Mouse (Mus musculus): ENCODE measurements around the gene Ndufaf3. TPM values are rescaled to one million over a fixed set of nuclear protein-coding genes. Genes with fewer than 3 reads are reported as not detected.
A peak's percentile ranks its signal among the peaks of the same experiment; 100 is the strongest.

The Ndufaf3 gene
- polyA plus RNA-seq, 2 experiments = 23.1 to 42.7 TPM

GRCm38 (mm10) chr9:108571401-108571973, 4.3 kb upstream of the Ndufaf3 start:
- Histone ChIP-seq H3K9ac (ENCODE audit: low read depth, low read length, severe bottlenecking) (no peak overlapping the region), H3K4me1 (ENCODE audit: control insufficient read depth, insufficient read depth, low read length) (peaks cover 12% of the 10 kb centered on the region), H3K4me2 (replicated peaks; ENCODE audit: low read depth, low read length, severe bottlenecking) (no peak overlapping the region), H3K9me3 (ENCODE audit: control insufficient read depth, low read length) (no peaks in the 10 kb centered on the region), H3K36me3 (ENCODE audit: control insufficient read depth, insufficient read depth, low read length) (peaks cover 53% of the 10 kb centered on the region), H3K27ac (replicated peaks; ENCODE audit: low read depth, low read length) (no peak overlapping the region), H3K27me3 (ENCODE audit: control insufficient read depth, insufficient read depth, low read length) (no peaks in the 10 kb centered on the region), H3K4me3 (replicated peaks; ENCODE audit: low read length) (no peak overlapping the region)
- DNase-seq (ENCODE audit: low spot score) (no peak), ATAC-seq (ENCODE audit: low FRiP score, low read depth) (no peak)
- WGBS = 92% methylated on average over 15 of the region's 16 CpGs
- TF ChIP-seq POLR2A (IDR thresholded peaks at IDR 0.05; ENCODE audit: borderline replicate concordance, extremely low read depth, insufficient read depth, insufficient read length) = no peak

- WGBS = 2% methylated on average over 35 of the region's 40 CpGs
- Histone ChIP-seq H3K4me2 (replicated peaks; ENCODE audit: low read depth, low read length, severe bottlenecking) (peak overlapping the region; percentile 99), H3K4me3 (replicated peaks; ENCODE audit: low read length) (peak overlapping the region; percentile 62), H3K9ac (ENCODE audit: low read depth, low read length, severe bottlenecking) (peak overlapping the region; percentile 63), H3K27ac (replicated peaks; ENCODE audit: low read depth, low read length) (peak overlapping the region; percentile 67; the same call in 1 of the 2 replicates), H3K9me3 (ENCODE audit: control insufficient read depth, low read length) (no peaks in the 10 kb centered on the region), H3K36me3 (ENCODE audit: control insufficient read depth, insufficient read depth, low read length) (peaks cover 48% of the 10 kb centered on the region), H3K4me1 (ENCODE audit: control insufficient read depth, insufficient read depth, low read length) (peaks cover 16% of the 10 kb centered on the region), H3K27me3 (ENCODE audit: control insufficient read depth, insufficient read depth, low read length) (no peaks in the 10 kb centered on the region)
- TF ChIP-seq POLR2A (IDR thresholded peaks at IDR 0.05; ENCODE audit: borderline replicate concordance, extremely low read depth, insufficient read depth, insufficient read length) = no peak
- ATAC-seq (ENCODE audit: low FRiP score, low read depth) = no peak
- peak; percentile 84 for DNase-seq (ENCODE audit: low spot score)
Observed at GRCm38 (mm10) chr9:108570207-108570896, 3.1 kb upstream of the Ndufaf3 start.

- peak within 1 kb of the TSS; percentile 99 for H3K4me2 ChIP-seq (replicated peaks; ENCODE audit: low read depth, low read length, severe bottlenecking)
- H3K27ac ChIP-seq (replicated peaks; ENCODE audit: low read depth, low read length) = peak within 1 kb of the TSS; percentile 67; the same call in 1 of the 2 replicates
- H3K27me3 ChIP-seq (ENCODE audit: control insufficient read depth, insufficient read depth, low read length) = no peaks in the 10 kb centered on the region
- H3K9ac ChIP-seq (ENCODE audit: low read depth, low read length, severe bottlenecking) = peak within 1 kb of the TSS; percentile 63
- peak within 1 kb of the TSS; percentile 62 for H3K4me3 ChIP-seq (replicated peaks; ENCODE audit: low read length)
- H3K4me1 ChIP-seq (ENCODE audit: control insufficient read depth, insufficient read depth, low read length) = peaks cover 16% of the 10 kb centered on the region
- WGBS = 7% methylated on average over 35 of the region's 42 CpGs
- H3K36me3 ChIP-seq (ENCODE audit: control insufficient read depth, insufficient read depth, low read length) = peaks cover 48% of the 10 kb centered on the region
- ATAC-seq (ENCODE audit: low FRiP score, low read depth) = peak; percentile 70
- H3K9me3 ChIP-seq (ENCODE audit: control insufficient read depth, low read length) = no peaks in the 10 kb centered on the region
- TF ChIP-seq POLR2A (IDR thresholded peaks at IDR 0.05; ENCODE audit: borderline replicate concordance, extremely low read depth, insufficient read depth, insufficient read length) = no peak
- DNase-seq (ENCODE audit: low spot score) = peak; percentile 97
Observed at GRCm38 (mm10) chr9:108569381-108570206, 2.4 kb upstream of the Ndufaf3 start, which contains the start of gene Dalrd3. Dalrd3 (plus strand) TSS chr9:108569886.

GRCm38 (mm10) chr9:108568511-108568921, 1.3 kb upstream of the Ndufaf3 start:
- H3K9me3 ChIP-seq (ENCODE audit: control insufficient read depth, low read length) = no peaks in the 10 kb centered on the region
- H3K9ac ChIP-seq (ENCODE audit: low read depth, low read length, severe bottlenecking) = peak overlapping the region; percentile 74; the same call in 1 of the 2 replicates
- H3K27me3 ChIP-seq (ENCODE audit: control insufficient read depth, insufficient read depth, low read length) = no peaks in the 10 kb centered on the region
- no peak for TF ChIP-seq POLR2A (IDR thresholded peaks at IDR 0.05; ENCODE audit: borderline replicate concordance, extremely low read depth, insufficient read depth, insufficient read length)
- H3K4me2 ChIP-seq (replicated peaks; ENCODE audit: low read depth, low read length, severe bottlenecking) = peak overlapping the region; percentile 83
- no peak for DNase-seq (ENCODE audit: low spot score)
- peaks cover 16% of the 10 kb centered on the region for H3K4me1 ChIP-seq (ENCODE audit: control insufficient read depth, insufficient read depth, low read length)
- H3K4me3 ChIP-seq (replicated peaks; ENCODE audit: low read length) = peak overlapping the region; percentile 67; the same call in 1 of the 2 replicates
- peaks cover 49% of the 10 kb centered on the region for H3K36me3 ChIP-seq (ENCODE audit: control insufficient read depth, insufficient read depth, low read length)
- no peak for ATAC-seq (ENCODE audit: low FRiP score, low read depth)
- 0 out of 2 replicates have a peak overlapping the region, but pooled peaks have one; percentile 75 for H3K27ac ChIP-seq (replicated peaks; ENCODE audit: low read depth, low read length)
- 86% methylated on average over 17 of the region's 17 CpGs for WGBS

DNA sequence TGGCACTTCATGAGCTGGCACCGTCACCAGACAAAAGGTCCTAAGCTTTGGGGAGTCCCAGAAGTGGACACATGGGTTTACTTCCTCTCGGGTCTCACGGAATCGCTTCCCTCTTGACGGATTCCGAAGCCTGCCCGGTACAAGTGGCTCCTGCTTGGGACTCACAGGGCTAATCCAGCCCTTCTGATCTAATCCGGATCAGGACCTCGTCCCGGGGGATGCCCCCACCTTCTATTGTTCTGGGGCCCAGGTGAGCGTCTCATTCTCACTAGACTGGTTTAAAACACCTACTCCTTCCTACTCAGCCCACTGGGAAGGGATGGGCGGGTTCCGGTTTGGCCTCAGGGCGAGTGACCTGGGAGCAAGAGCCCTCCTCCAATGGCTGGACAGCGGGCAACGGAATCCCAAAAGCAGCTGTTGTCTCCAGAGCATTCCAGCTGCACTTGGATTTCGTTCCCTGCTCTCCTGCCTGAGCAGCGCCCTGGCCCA, 741 bp upstream of the Ndufaf3 start:
- H3K4me2 ChIP-seq (replicated peaks; ENCODE audit: low read depth, low read length, severe bottlenecking) = peak overlapping the region; percentile 83
- H3K36me3 ChIP-seq (ENCODE audit: control insufficient read depth, insufficient read depth, low read length) = peaks cover 49% of the 10 kb centered on the region
- WGBS = 11% methylated on average over 18 of the region's 18 CpGs
- no peak for DNase-seq (ENCODE audit: low spot score)
- peak overlapping the region; percentile 75 for H3K27ac ChIP-seq (replicated peaks; ENCODE audit: low read depth, low read length)
- no peak for TF ChIP-seq POLR2A (IDR thresholded peaks at IDR 0.05; ENCODE audit: borderline replicate concordance, extremely low read depth, insufficient read depth, insufficient read length)
- H3K9ac ChIP-seq (ENCODE audit: low read depth, low read length, severe bottlenecking) = peak overlapping the region; percentile 74
- peak overlapping the region; percentile 67 for H3K4me3 ChIP-seq (replicated peaks; ENCODE audit: low read length)
- H3K27me3 ChIP-seq (ENCODE audit: control insufficient read depth, insufficient read depth, low read length) = no peaks in the 10 kb centered on the region
- H3K4me1 ChIP-seq (ENCODE audit: control insufficient read depth, insufficient read depth, low read length) = peaks cover 16% of the 10 kb centered on the region
- ATAC-seq (ENCODE audit: low FRiP score, low read depth) = no peak
- no peaks in the 10 kb centered on the region for H3K9me3 ChIP-seq (ENCODE audit: control insufficient read depth, low read length)

Measured in limb, embryonic 14.5 days (tissue).